Mouse (Mus musculus): ENCODE results near the gene Prl7a1. TPM values are rescaled to one million over a fixed set of nuclear protein-coding genes. Genes with fewer than 3 reads are reported as not detected.

The Prl7a1 gene
- not detected for total RNA-seq (2021)
- long read RNA-seq, experiment 1 = 0 reads
- long read RNA-seq, experiment 2 = 0 reads

- DNase-seq (ENCODE audit: low spot score) = no peak
Measured at GRCm38 (mm10) chr13:27642393-27642792, at the start of gene Prl7a1. TSS of gene Prl7a1 (minus strand) at chr13:27642493.

DNA sequence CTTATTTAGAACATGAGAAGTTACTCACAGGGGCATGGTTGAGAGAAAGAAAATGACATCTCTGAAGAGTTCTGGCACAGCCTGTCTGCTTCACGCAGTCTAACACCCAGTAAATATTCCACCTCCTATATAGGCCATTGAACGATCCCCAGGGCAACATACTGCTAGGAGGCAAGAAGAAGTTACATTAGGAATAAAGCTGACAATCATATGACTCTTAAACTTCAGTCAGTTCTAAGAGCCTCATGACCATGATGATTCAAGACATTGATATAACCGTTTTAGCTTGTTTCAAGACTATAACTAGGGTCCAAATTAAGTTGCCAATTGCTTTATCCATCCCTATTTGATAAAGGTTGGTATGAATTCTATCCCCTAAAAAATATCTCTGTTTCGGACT, 25.6 kb upstream of the Prl7a1 start, which contains the start of gene Prl7a2:
Prl7a2 (minus strand) TSS at position 101 of the 400 bp plus-strand sequence.
- no peak for DNase-seq (ENCODE audit: low spot score)

GRCm38 (mm10) chr13:27660747-27661146, 18.5 kb upstream of the Prl7a1 start:
- DNase-seq (ENCODE audit: low spot score) = no peak

GRCm38 (mm10) chr13:27610482-27610881, 31.8 kb downstream of the Prl7a1 start, which contains the start of gene Prl7b1:
TSS of gene Prl7b1 (minus strand) at chr13:27610582.
- DNase-seq (ENCODE audit: low spot score) = no peak

Other genes starting within 250 kb of the Prl7a1 start
- gene Prl8a6, start 203.8 kb downstream of the Prl7a1 start, total RNA-seq (2021) = not detected
- not detected for gene Prl8a8, start 129.3 kb downstream of the Prl7a1 start, total RNA-seq (2021)
- gene Prl8a9, start 77.9 kb downstream of the Prl7a1 start, total RNA-seq (2021) = not detected
- gene Prl8a1, start 60.3 kb downstream of the Prl7a1 start, total RNA-seq (2021) = not detected
- not detected for gene Prl7b1, start 31.9 kb downstream of the Prl7a1 start, total RNA-seq (2021)
- not detected for gene Prl7a2, start 25.5 kb upstream of the Prl7a1 start, total RNA-seq (2021)
- not detected for gene Prl7d1, start 74.2 kb upstream of the Prl7a1 start, total RNA-seq (2021)
- gene Prl7c1, start 138.3 kb upstream of the Prl7a1 start, total RNA-seq (2021) = not detected
- not detected for gene Prl2a1, start 159.2 kb upstream of the Prl7a1 start, total RNA-seq (2021)
- gene Prl2c1, start 206.8 kb upstream of the Prl7a1 start, total RNA-seq (2021) = not detected

Data from gastrocnemius, adult 18-20 months (tissue).